Mouse (Mus musculus) gastrocnemius, adult 18-20 months (tissue): ENCODE data around the gene Churc1. TPM values are rescaled to one million over a fixed set of nuclear protein-coding genes. Genes with fewer than 3 reads are reported as not detected.

ENCODE experiments used
- DNase-seq: peaks from one replicate; pipeline ENCODE4 v3.0.0; 2021; ENCODE audit warnings: low spot score
- long read RNA-seq, 2 experiments: library from polyadenylated mRNA; stranded (forward); transcript quantifications; one replicate each; pipeline ENCODE4 v2.0.0; 2021
- total RNA-seq, 2 experiments: library from RNA; stranded (reverse); gene quantifications; 2 replicates each; pipeline ENCODE4 v1.2.3; 2021

The Churc1 gene
- 10 to 100 TPM; 56.7 to 60.1 TPM for total RNA-seq
- long read RNA-seq, experiment 1, transcript Churc1-201 (4 exons, 676 nt) = major isoform, 30 of 36 reads
- long read RNA-seq, experiment 1, partial matches to known transcripts = 1 of 36 reads
- long read RNA-seq, experiment 1, other reads (novel, unspliced or antisense) = 1 of 36 reads
- long read RNA-seq, experiment 2, transcript Churc1-201 (4 exons, 676 nt) = major isoform, 29 of 34 reads
- long read RNA-seq, experiment 2, partial matches to known transcripts = 0 of 34 reads
- long read RNA-seq, experiment 2, other reads (novel, unspliced or antisense) = 1 of 34 reads

GRCm38 (mm10) chr12:76765354-76765851, at the start of gene Churc1, which contains the start of gene Fntb:
Churc1 (plus strand) TSS chr12:76765538.
Fntb (plus strand) TSS chr12:76765589.
- DNase-seq = peak; percentile 94

- no peak for DNase-seq
Measured at GRCm38 (mm10) chr12:76718384-76718783, 47.0 kb upstream of the Churc1 start.

GRCm38 (mm10) chr12:76720572-76720971, 44.8 kb upstream of the Churc1 start:
- DNase-seq = no peak

- no peak for DNase-seq
Measured at GRCm38 (mm10) chr12:76722026-76722425, 43.3 kb upstream of the Churc1 start.

GRCm38 (mm10) chr12:76727955-76728354, 37.4 kb upstream of the Churc1 start:
- peak; percentile 21 for DNase-seq

GRCm38 (mm10) chr12:76750866-76751459, 14.4 kb upstream of the Churc1 start:
- no peak for DNase-seq

- peak; percentile 36 for DNase-seq
Measured at GRCm38 (mm10) chr12:76752652-76753318, 12.6 kb upstream of the Churc1 start.

GRCm38 (mm10) chr12:76765901-76766630, 728 bp downstream of the Churc1 start:
- no peak for DNase-seq

GRCm38 (mm10) chr12:76770841-76771500, 5.6 kb downstream of the Churc1 start:
- no peak for DNase-seq

- no peak for DNase-seq
Measured at GRCm38 (mm10) chr12:76771540-76771939, 6.2 kb downstream of the Churc1 start.

- no peak for DNase-seq
Measured at GRCm38 (mm10) chr12:76774652-76775051, 9.3 kb downstream of the Churc1 start.

- DNase-seq = no peak
Measured at GRCm38 (mm10) chr12:76775132-76775531, 9.8 kb downstream of the Churc1 start.

GRCm38 (mm10) chr12:76776898-76777297, 11.6 kb downstream of the Churc1 start:
- no peak for DNase-seq

- no peak for DNase-seq
Measured at GRCm38 (mm10) chr12:76777845-76778244, 12.5 kb downstream of the Churc1 start.

- no peak for DNase-seq
Measured at GRCm38 (mm10) chr12:76778305-76779083, 13.2 kb downstream of the Churc1 start.

- no peak for DNase-seq
Measured at GRCm38 (mm10) chr12:76779951-76780350, 14.6 kb downstream of the Churc1 start.

- DNase-seq = no peak
Measured at GRCm38 (mm10) chr12:76780639-76781468, 15.5 kb downstream of the Churc1 start.

GRCm38 (mm10) chr12:76784056-76784619, 18.8 kb downstream of the Churc1 start:
- DNase-seq = peak; percentile 46
